Mouse (Mus musculus) kidney, postnatal 0 days (tissue): ENCODE measurements around the gene Tmem132e. TPM values are rescaled to one million over a fixed set of nuclear protein-coding genes. Genes with fewer than 3 reads are reported as not detected.
A peak's percentile ranks its signal among the peaks of the same experiment; 100 is the strongest.

Source experiments
- ATAC-seq: fragments of 200-750 bp; cut with Nextera tagmentation; replicated peaks from 2 replicates; pipeline ENCODE4 v1.8.0; 2017; ENCODE audit warnings: low read depth, moderate number of reproducible peaks, moderate TSS enrichment, moderate library complexity; ENCODE audit not compliant: low FRiP score
- DNase-seq: peaks from one replicate; pipeline ENCODE4 v3.0.0-alpha.2; 2016; ENCODE audit warnings: low spot score
- H3K27ac ChIP-seq: fragments of 300-500 bp; sonication (generic); 2 replicates; pipeline ENCODE4 v1.5.1; 2014; ENCODE audit warnings: mild to moderate bottlenecking
- H3K27me3 ChIP-seq: fragments of 300-500 bp; sonication (generic); 2 replicates; pipeline ENCODE4 v1.6.1; 2014; ENCODE audit warnings: low read length, mixed read lengths; ENCODE audit not compliant: insufficient read depth
- H3K36me3 ChIP-seq: fragments of 300-500 bp; sonication (generic); 2 replicates; pipeline ENCODE4 v1.6.1; 2014; ENCODE audit warnings: low read length, mixed read lengths; ENCODE audit not compliant: insufficient read depth
- H3K4me1 ChIP-seq: fragments of 300-500 bp; sonication (generic); replicated peaks from 2 replicates; pipeline ENCODE4 v1.6.1; 2014; ENCODE audit warnings: antibody characterized with exemption, low read length, mixed read lengths; ENCODE audit not compliant: insufficient read depth
- H3K4me2 ChIP-seq: fragments of 300-500 bp; sonication (generic); 2 replicates; pipeline ENCODE4 v1.6.1; 2014; ENCODE audit warnings: mild to moderate bottlenecking, low read length, moderate library complexity, mixed read lengths
- H3K4me3 ChIP-seq: fragments of 300-500 bp; sonication (generic); replicated peaks from 2 replicates; pipeline ENCODE4 v1.5.1; 2014; ENCODE audit warnings: low read depth, low read length
- H3K9ac ChIP-seq: fragments of 300-500 bp; sonication (generic); 2 replicates; pipeline ENCODE4 v1.6.1; 2014; ENCODE audit warnings: low read depth, low read length
- H3K9me3 ChIP-seq: fragments of 300-500 bp; sonication (generic); replicated peaks from 2 replicates; pipeline ENCODE4 v1.6.1; 2016; ENCODE audit warnings: low read length, inconsistent platforms, mixed read lengths
- CTCF ChIP-seq: IDR thresholded peaks from 2 replicates; pipeline ENCODE4 v1.5.1; 2016; ENCODE audit warnings: antibody characterized with exemption, low read depth, mild to moderate bottlenecking, moderate library complexity
- WGBS: fragments of 180-500 bp; shearing (Covaris S2); extraction: QIAGEN DNeasy Blood & Tissue Kit; methylation state at CpG from one replicate; pipeline ENCODE4 v1.1.7; 2014; 5-methylcytosine and 5-hydroxymethylcytosine counted together
- polyA plus RNA-seq: library from polyadenylated mRNA; unstranded; fragments of >200 nt; fragmentation: Nextera tagmentation; extraction: Ambion mirVana; gene quantifications from 2 replicates; pipeline ENCODE4 v1.2.1, GENCODE M21; 2015

Gene Tmem132e
- polyA plus RNA-seq, 1 experiment from 2014 or later, result 0.18 TPM

GRCm38 (mm10) chr11:82423521-82423920 lies 34.8 kb downstream of the Tmem132e start:
- no peak overlapping the region for H3K4me2 ChIP-seq
- no peak for TF ChIP-seq CTCF
- ATAC-seq (no peak), DNase-seq (no peak)
- no peaks in the 10 kb centered on the region for H3K36me3 ChIP-seq
- 25% methylated on average over 4 of the region's 4 CpGs for WGBS
- H3K4me3 ChIP-seq, result no peak overlapping the region
- no peak overlapping the region for H3K27ac ChIP-seq
- H3K27me3 ChIP-seq, result no peaks in the 10 kb centered on the region
- H3K4me1 ChIP-seq, result no peaks in the 10 kb centered on the region
- no peaks in the 10 kb centered on the region for H3K9me3 ChIP-seq
- no peak overlapping the region for H3K9ac ChIP-seq

DNA sequence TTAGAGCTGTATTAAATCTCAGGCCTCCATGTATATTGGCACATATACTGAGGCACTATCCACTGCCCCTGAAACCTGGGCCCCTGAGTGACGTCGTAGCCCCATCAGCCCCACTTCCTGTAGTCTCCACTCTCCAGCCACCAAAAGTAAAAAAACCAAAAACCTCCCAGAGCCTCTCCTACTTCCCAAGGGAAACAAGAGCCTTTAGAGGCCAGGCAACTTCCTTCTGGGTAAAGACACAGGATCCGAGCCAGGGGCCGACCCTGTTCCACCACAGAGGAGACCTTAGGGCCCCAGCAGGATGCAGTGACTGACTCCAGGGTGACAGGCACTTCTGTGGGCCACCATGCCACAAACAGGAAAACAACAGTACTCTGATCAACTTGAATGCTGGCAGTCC lies 40.1 kb downstream of the Tmem132e start:
- Histone ChIP-seq H3K9ac (no peak overlapping the region), H3K4me3 (no peak overlapping the region), H3K4me2 (no peak overlapping the region), H3K27me3 (peaks cover 10% of the 10 kb centered on the region; the same call in 1 of the 2 replicates), H3K4me1 (no peaks in the 10 kb centered on the region), H3K9me3 (no peaks in the 10 kb centered on the region), H3K36me3 (no peaks in the 10 kb centered on the region), H3K27ac (no peak overlapping the region)
- no peak for TF ChIP-seq CTCF
- 42% methylated on average over 4 of the region's 4 CpGs for WGBS
- ATAC-seq, result no peak
- no peak for DNase-seq

DNA sequence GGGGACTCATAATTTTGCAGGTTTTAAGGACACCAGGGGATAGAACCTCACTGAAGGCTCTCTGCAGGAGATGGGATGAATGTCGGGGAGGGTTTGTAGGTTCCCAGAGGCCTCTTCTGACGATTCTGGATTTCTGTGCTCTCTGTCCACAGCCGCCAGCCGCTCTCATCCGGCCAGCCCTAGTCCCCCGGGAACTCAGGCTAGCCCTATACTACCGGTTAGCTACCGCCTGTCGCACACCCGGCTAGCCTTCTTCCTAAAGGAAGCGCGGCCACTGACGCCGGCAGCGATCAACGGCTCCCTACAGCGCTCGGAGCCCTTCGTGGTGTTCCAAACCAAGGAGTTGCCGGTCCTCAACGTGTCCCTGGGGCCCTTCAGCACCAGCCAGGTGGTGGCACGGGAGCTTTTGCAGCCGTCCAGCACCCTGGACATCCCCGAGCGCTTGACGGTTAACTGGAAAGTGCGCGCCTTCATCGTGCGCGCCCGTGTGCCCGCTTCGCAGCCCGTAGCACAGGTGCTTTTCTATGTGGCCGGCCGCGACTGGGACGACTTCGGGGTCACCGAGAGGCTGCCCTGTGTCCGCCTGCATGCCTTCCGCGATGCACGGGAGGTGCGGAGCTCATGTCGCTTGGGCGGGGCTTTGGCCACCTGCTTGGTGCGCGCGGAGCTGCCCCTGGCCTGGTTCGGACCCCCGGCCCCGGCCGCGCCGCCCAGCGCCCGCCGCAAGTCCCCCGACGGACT lies 45.6 kb downstream of the Tmem132e start:
- DNase-seq, result no peak
- Histone ChIP-seq H3K4me1 (peaks cover 8% of the 10 kb centered on the region; the same call in 1 of the 2 replicates), H3K27me3 (peaks cover 38% of the 10 kb centered on the region), H3K27ac (no peak overlapping the region), H3K9ac (no peak overlapping the region), H3K36me3 (no peaks in the 10 kb centered on the region), H3K4me3 (peak overlapping the region; percentile 33), H3K9me3 (no peaks in the 10 kb centered on the region), H3K4me2 (peak overlapping the region; percentile 63)
- ATAC-seq, result no peak
- WGBS, result 1% methylated on average over 61 of the region's 62 CpGs
- no peak for TF ChIP-seq CTCF

- H3K4me1 ChIP-seq, result peaks cover 8% of the 10 kb centered on the region; the same call in 1 of the 2 replicates
- 5% methylated on average over 20 of the region's 36 CpGs for WGBS
- peaks cover 38% of the 10 kb centered on the region for H3K27me3 ChIP-seq
- no peaks in the 10 kb centered on the region for H3K36me3 ChIP-seq
- no peak overlapping the region for H3K27ac ChIP-seq
- H3K9ac ChIP-seq, result no peak overlapping the region
- H3K4me2 ChIP-seq, result peak overlapping the region; percentile 63
- no peak for TF ChIP-seq CTCF
- H3K9me3 ChIP-seq, result no peaks in the 10 kb centered on the region
- ATAC-seq (no peak), DNase-seq (no peak)
- peak overlapping the region; percentile 33 for H3K4me3 ChIP-seq
Observed at GRCm38 (mm10) chr11:82434832-82435182, 46.1 kb downstream of the Tmem132e start.

DNA sequence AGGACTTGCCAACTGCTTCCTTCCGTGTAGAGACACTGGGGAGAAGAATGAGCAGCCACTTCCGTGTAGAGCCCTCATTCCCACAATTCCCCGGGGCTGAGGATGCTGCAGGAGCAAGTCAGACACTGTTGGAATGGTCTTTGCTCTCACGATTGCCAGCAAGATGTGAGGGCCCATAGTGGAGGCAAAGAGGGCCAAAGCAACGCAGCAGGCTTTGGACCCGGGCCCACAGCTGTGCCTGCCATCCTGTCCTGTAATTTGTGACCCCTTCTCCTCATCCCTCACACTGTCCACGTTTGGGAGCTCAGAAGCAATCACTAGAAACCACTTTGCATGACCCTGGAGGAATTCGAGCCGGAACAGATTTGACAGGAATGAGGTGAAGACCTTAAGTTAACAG lies 59.8 kb downstream of the Tmem132e start:
- Histone ChIP-seq H3K36me3 (no peaks in the 10 kb centered on the region), H3K4me1 (no peaks in the 10 kb centered on the region), H3K27me3 (no peaks in the 10 kb centered on the region), H3K9ac (no peak overlapping the region), H3K4me2 (no peak overlapping the region), H3K9me3 (no peaks in the 10 kb centered on the region), H3K4me3 (no peak overlapping the region), H3K27ac (no peak overlapping the region)
- DNase-seq (no peak), ATAC-seq (no peak)
- TF ChIP-seq CTCF, result no peak
- WGBS, result 38% methylated on average over 9 of the region's 9 CpGs

- Histone ChIP-seq H3K4me3 (no peak overlapping the region), H3K36me3 (no peaks in the 10 kb centered on the region), H3K9ac (no peak overlapping the region), H3K9me3 (no peaks in the 10 kb centered on the region), H3K4me2 (no peak overlapping the region), H3K27ac (no peak overlapping the region), H3K4me1 (no peaks in the 10 kb centered on the region), H3K27me3 (no peaks in the 10 kb centered on the region)
- WGBS, result 40% methylated on average over 5 of the region's 5 CpGs
- TF ChIP-seq CTCF, result no peak
- ATAC-seq, result no peak
- no peak for DNase-seq
Observed at GRCm38 (mm10) chr11:82452516-82452915, 63.8 kb downstream of the Tmem132e start.

DNA sequence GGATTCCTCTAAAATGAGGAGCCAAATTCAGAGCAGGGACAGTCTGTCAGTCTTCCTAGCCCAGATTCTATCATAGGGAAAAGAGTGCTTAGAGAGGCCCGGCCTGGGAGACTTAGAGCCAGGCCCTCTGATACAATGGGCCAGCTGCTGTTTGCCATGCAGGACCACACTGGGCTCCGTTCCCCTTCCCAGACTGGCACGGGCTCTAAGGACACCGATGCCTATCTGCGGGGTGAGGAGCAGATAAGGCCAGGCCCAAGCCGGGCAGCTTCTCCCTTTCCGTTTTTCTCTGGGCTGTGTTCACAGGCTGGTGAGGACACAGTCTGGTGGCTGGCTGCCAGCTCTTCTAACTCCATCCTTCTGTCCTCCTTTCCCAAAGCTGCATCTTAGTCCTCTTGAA lies 64.5 kb downstream of the Tmem132e start:
- DNase-seq, result no peak
- TF ChIP-seq CTCF, result no peak
- Histone ChIP-seq H3K4me1 (no peaks in the 10 kb centered on the region), H3K4me2 (no peak overlapping the region), H3K27ac (no peak overlapping the region), H3K9ac (no peak overlapping the region), H3K27me3 (no peaks in the 10 kb centered on the region), H3K9me3 (no peaks in the 10 kb centered on the region), H3K4me3 (no peak overlapping the region), H3K36me3 (no peaks in the 10 kb centered on the region)
- no peak for ATAC-seq
- WGBS, result 79% methylated on average over 7 of the region's 7 CpGs
